In the genomic region with DNA sequence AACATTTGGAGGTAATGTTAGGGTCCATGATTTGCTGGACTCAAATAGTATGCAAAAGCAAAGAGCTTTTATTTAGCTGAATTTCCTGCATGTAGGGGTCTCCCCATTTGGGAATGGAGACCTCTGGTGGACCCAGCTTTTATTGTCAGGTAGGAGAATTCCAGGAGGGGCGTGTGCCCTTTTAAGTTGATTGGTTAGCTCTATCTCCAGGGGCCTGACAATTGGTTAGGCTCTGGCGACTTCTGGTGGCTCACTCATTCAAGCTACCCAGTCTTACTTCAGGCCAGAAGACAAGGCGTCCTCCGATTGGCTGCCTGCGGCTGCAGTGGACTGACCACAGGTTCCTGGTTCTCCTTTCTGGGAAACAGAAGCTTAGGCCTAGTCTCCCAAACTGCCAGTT, we compare ENCODE assay signal across 9 mouse cellular contexts. TPM values are rescaled to one million over a fixed set of nuclear protein-coding genes. Genes with fewer than 3 reads are reported as not detected.
DNase-seq lines count a peak whose midpoint lies in the region; ATAC-seq and TF ChIP-seq lines count a peak whose summit lies in the region.
"Had no signal": no experiment of that assay in that cellular context is flagged by ENCODE, and none has a peak within 500 bp of the region (broad histone marks: within the 10 kb centered on the region; RNA-seq: fewer than 3 reads in every experiment).

No protein-coding gene starts in this region.

- H3K9me3 ChIP-seq in heart, embryonic 11.5 days (replicated peaks; ENCODE audit: control insufficient read depth, low read length), result no peaks in the 10 kb centered on the region
- H3K9me3 ChIP-seq in hindbrain, embryonic 16.5 days (ENCODE audit: control insufficient read depth, low read length), result no peaks in the 10 kb centered on the region
- no peaks in the 10 kb centered on the region for H3K9me3 ChIP-seq in liver, postnatal 0 days (ENCODE audit: low read length)
- H3K9me3 ChIP-seq: limb, embryonic 15.5 days had no signal

- H3K4me3 ChIP-seq in heart, embryonic 11.5 days (ENCODE audit: low read depth, low read length), result no peak overlapping the region
- H3K4me3 ChIP-seq in hindbrain, embryonic 16.5 days (ENCODE audit: low read length), result no peak overlapping the region
- H3K4me3 ChIP-seq in liver, postnatal 0 days (ENCODE audit: low read depth, low read length), result no peak overlapping the region
- H3K4me3 ChIP-seq: limb, embryonic 15.5 days had no signal

- DNase-seq in heart, adult 9 months (ENCODE audit: low spot score in 2 of 2), result no peak
- DNase-seq in embryo, embryonic 11.5 days (ENCODE audit: low read depth, low spot score), result peak; percentile 16
- DNase-seq in liver, postnatal 0 days, result peak; percentile 44
- no peak for DNase-seq in thymus, postnatal 0 days (ENCODE audit: low spot score)
- no peak for DNase-seq in ovary, postnatal 14 days (ENCODE audit: low spot score)
- DNase-seq in spleen, postnatal 4 days (ENCODE audit: low spot score in 2 of 2), result no peak

- no peak for TF ChIP-seq EP300 in liver, postnatal 0 days (IDR thresholded peaks at IDR 0.05; ENCODE audit: low read depth)

- no peak overlapping the region for H3K9ac ChIP-seq in heart, embryonic 11.5 days (ENCODE audit: low read depth, low read length)
- no peak overlapping the region for H3K9ac ChIP-seq in hindbrain, embryonic 16.5 days (ENCODE audit: low read depth, low read length)
- H3K9ac ChIP-seq in liver, postnatal 0 days (replicated peaks), result no peak overlapping the region
- H3K9ac ChIP-seq: limb, embryonic 15.5 days had no signal

- no peaks in the 10 kb centered on the region for H3K27me3 ChIP-seq in heart, embryonic 11.5 days (ENCODE audit: control insufficient read depth, insufficient read depth, low read length)
- H3K27me3 ChIP-seq in hindbrain, embryonic 16.5 days (replicated peaks; ENCODE audit: control insufficient read depth, insufficient read depth, low read length), result no peaks in the 10 kb centered on the region
- no peaks in the 10 kb centered on the region for H3K27me3 ChIP-seq in liver, postnatal 0 days (ENCODE audit: insufficient read depth, low read length)
- H3K27me3 ChIP-seq: limb, embryonic 15.5 days had no signal

- TF ChIP-seq CTCF in liver, postnatal 0 days (IDR thresholded peaks at IDR 0.05; ENCODE audit: low read depth), result peak; percentile 41

- 34% methylated on average over 5 of the region's 5 CpGs for WGBS in heart, embryonic 11.5 days (ENCODE audit: insufficient replicate concordance)
- 42% methylated on average over 5 of the region's 5 CpGs for WGBS in hindbrain, embryonic 16.5 days
- WGBS in liver, postnatal 0 days (ENCODE audit: insufficient replicate concordance), result 36% methylated on average over 5 of the region's 5 CpGs

- no peaks in the 10 kb centered on the region for H3K36me3 ChIP-seq in heart, embryonic 11.5 days (ENCODE audit: control insufficient read depth, insufficient read depth, low read length)
- no peaks in the 10 kb centered on the region for H3K36me3 ChIP-seq in hindbrain, embryonic 16.5 days (ENCODE audit: control insufficient read depth, insufficient read depth, low read length)
- H3K36me3 ChIP-seq in liver, postnatal 0 days (replicated peaks; ENCODE audit: insufficient read depth, low read length), result no peaks in the 10 kb centered on the region
- H3K36me3 ChIP-seq: limb, embryonic 15.5 days had no signal

- no peak overlapping the region for H3K4me2 ChIP-seq in heart, embryonic 11.5 days
- no peak overlapping the region for H3K4me2 ChIP-seq in hindbrain, embryonic 16.5 days (ENCODE audit: low read length)
- H3K4me2 ChIP-seq in liver, postnatal 0 days (ENCODE audit: low read depth, low read length), result no peak overlapping the region
- H3K4me2 ChIP-seq: limb, embryonic 15.5 days had no signal

- peaks cover 6% of the 10 kb centered on the region for H3K4me1 ChIP-seq in heart, embryonic 11.5 days (ENCODE audit: control insufficient read depth, insufficient read depth, low read length)
- H3K4me1 ChIP-seq in hindbrain, embryonic 16.5 days (ENCODE audit: control insufficient read depth, insufficient read depth, low read depth, low read length), result no peaks in the 10 kb centered on the region
- H3K4me1 ChIP-seq in liver, postnatal 0 days (ENCODE audit: insufficient read depth), result peaks cover 13% of the 10 kb centered on the region

- peak; percentile 72 for ATAC-seq in heart, embryonic 11.5 days (replicated peaks; ENCODE audit: insufficient number of reproducible peaks, low FRiP score, low TSS enrichment)
- peak; percentile 79; the same call in 1 of the 2 replicates for ATAC-seq in hindbrain, embryonic 16.5 days
- peak; percentile 80 for ATAC-seq in liver, postnatal 0 days

- peak overlapping the region; percentile 32; the same call in 1 of the 2 replicates for H3K27ac ChIP-seq in heart, embryonic 11.5 days (ENCODE audit: low read depth, low read length)
- H3K27ac ChIP-seq in hindbrain, embryonic 16.5 days (ENCODE audit: low read depth, low read length), result no peak overlapping the region
- H3K27ac ChIP-seq in liver, postnatal 0 days (ENCODE audit: low read depth), result no peak overlapping the region
- H3K27ac ChIP-seq: limb, embryonic 15.5 days had no signal

RNA-seq across cellular contexts. Expression of gene Dcaf17, which starts 28.3 kb away (rescaled TPM):
- 16.8 and 18.1 TPM in 2 replicates for polyA plus RNA-seq in heart, embryonic 11.5 days (2014; fragmentation: Nextera tagmentation; extraction: Ambion mirVana)
- polyA plus RNA-seq in hindbrain, embryonic 16.5 days (2015; fragmentation: Nextera tagmentation; extraction: Ambion mirVana), result 32.0 and 33.0 TPM in 2 replicates
- 10.8 and 11.8 TPM in 2 replicates for polyA plus RNA-seq in liver, postnatal 0 days (2015; fragmentation: Nextera tagmentation; extraction: Ambion mirVana)
- polyA plus RNA-seq in thymus, postnatal 0 days (2015; fragmentation: Nextera tagmentation; extraction: Ambion mirVana), result 41.0 and 47.7 TPM in 2 replicates

RNA-seq across cellular contexts. Expression of gene Mettl8, which starts 28.6 kb away (rescaled TPM):
- 13.6 and 15.5 TPM in 2 replicates for polyA plus RNA-seq in heart, embryonic 11.5 days (2014; fragmentation: Nextera tagmentation; extraction: Ambion mirVana)
- polyA plus RNA-seq in hindbrain, embryonic 16.5 days (2015; fragmentation: Nextera tagmentation; extraction: Ambion mirVana), result 10.3 and 11.1 TPM in 2 replicates
- 3.8 and 4.0 TPM in 2 replicates for polyA plus RNA-seq in liver, postnatal 0 days (2015; fragmentation: Nextera tagmentation; extraction: Ambion mirVana)
- polyA plus RNA-seq in thymus, postnatal 0 days (2015; fragmentation: Nextera tagmentation; extraction: Ambion mirVana), result 23.7 and 25.4 TPM in 2 replicates

Comparison
In these comparisons a context has a peak if more than half of its experiments do, and no peak if none do; other contexts are left out.
1. DNase-seq: peak in embryo, embryonic 11.5 days (single experiment) and liver, postnatal 0 days (single experiment); none in heart, adult 9 months (0 of 2), thymus, postnatal 0 days (single experiment), ovary, postnatal 14 days (single experiment) and spleen, postnatal 4 days (0 of 2).
2. Peak in every context shown above with its lines, with median percentiles within 50 percentile points of each other: ATAC-seq.